Mouse (Mus musculus) forelimb bud, embryonic 11.5 days (tissue): ENCODE results near the gene Syngr3.
"Not testable (repeated sequence)": the region's sequence is repeated elsewhere in the genome, so short reads cannot be mapped to it uniquely, and the experiment has no call there.

Experiments used
- DNase-seq: peaks from one replicate; pipeline ENCODE4 v3.0.0-alpha.2; 2012; ENCODE audit warnings: low read depth, low spot score

Syngr3 gene

DNA sequence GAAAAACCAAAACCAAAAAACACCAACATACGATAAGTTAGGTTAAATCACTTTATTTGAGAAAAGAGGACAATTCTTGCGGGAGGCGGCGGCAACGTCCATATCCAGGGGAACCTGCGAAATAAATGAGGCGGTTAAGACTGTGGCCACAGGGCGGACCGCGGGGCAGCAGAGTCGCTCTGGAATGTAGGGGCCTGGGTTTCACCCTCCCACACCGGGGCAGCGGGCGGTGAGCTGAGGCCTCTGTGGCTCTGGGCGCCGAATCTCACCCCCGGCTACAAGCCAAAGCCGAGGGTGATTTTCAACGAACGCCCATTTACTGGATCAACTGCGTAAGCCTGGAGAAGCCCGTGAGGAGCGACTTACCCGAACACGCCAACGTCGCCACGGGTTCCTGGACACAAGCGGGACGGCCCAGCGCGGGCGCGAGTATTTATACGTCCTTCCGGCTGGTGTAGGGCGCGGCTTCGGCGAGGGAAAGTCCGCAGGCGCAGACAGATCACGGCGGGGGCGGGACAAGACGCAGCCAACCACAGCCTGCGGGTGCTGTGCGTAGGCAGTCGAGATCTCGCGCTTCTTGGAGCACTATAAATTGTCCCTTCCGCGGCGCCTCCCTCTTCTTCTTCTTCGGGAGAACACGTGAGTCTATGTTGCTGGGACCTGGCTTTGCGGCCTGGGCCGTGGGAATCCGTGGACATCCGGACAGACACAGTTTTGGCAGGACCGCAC is 29.9 kb upstream of the Syngr3 start:
- peak; percentile 98 for DNase-seq

- not testable (repeated sequence) for DNase-seq
These were observed 29.2 kb upstream of the Syngr3 start for GRCm38 (mm10) chr17:24718938-24719337.

- no peak for DNase-seq
These were observed 28.2 kb upstream of the Syngr3 start, which contains the start of the genes Rnf151 and Rps2 for GRCm38 (mm10) chr17:24717943-24718342. Gene Rnf151 (minus strand): TSS chr17:24718063. Gene Rps2 (plus strand): TSS chr17:24718116.

DNA sequence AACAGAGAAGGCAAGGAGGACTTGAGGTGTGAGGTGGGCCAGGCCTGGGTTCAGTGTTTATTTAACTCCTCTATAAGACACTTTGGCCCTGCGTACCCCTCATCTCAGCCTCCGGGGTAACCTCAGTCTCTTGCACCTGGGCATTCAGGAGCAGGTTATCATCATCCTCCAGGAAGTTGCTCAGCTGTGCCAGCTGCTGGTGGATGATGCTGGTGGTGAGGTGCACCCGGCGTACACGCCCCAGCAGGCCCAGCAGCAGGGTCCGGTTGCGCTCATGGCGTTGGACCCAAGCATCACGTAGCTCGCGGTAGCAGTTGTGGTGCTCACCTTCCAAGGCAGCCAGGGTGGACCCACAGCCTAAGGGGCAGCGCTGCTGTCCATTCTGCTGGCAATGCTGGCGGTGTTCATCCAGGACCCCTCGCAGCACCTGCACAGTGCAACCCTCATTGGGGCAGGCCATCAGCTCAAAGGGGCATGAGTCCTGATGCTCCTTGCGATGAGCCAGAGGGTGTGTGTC is 26.5 kb upstream of the Syngr3 start:
- DNase-seq, result no peak

GRCm38 (mm10) chr17:24715556-24715955 is 25.8 kb upstream of the Syngr3 start:
- no peak for DNase-seq

DNA sequence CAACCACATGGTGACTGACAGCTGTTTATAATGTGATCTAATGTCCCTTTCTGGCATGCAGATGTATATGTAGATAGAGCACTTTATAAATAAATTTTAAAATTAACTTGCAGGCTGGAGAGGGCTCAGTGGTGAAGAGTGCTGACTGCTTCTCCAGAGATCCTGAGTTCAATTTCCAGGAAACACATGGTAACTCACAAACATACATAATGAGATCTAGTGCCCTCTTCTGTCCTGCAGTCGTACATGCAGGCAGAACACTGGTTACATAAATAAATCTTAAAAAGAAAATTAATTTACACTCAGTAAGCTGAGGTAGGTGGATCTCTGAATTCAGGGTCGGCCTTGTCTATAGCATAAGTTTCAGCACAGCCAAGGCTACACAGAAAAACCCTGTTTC is 18.9 kb upstream of the Syngr3 start:
- no peak for DNase-seq

- no peak for DNase-seq
These were observed 18.2 kb upstream of the Syngr3 start for GRCm38 (mm10) chr17:24707801-24708425.

DNA sequence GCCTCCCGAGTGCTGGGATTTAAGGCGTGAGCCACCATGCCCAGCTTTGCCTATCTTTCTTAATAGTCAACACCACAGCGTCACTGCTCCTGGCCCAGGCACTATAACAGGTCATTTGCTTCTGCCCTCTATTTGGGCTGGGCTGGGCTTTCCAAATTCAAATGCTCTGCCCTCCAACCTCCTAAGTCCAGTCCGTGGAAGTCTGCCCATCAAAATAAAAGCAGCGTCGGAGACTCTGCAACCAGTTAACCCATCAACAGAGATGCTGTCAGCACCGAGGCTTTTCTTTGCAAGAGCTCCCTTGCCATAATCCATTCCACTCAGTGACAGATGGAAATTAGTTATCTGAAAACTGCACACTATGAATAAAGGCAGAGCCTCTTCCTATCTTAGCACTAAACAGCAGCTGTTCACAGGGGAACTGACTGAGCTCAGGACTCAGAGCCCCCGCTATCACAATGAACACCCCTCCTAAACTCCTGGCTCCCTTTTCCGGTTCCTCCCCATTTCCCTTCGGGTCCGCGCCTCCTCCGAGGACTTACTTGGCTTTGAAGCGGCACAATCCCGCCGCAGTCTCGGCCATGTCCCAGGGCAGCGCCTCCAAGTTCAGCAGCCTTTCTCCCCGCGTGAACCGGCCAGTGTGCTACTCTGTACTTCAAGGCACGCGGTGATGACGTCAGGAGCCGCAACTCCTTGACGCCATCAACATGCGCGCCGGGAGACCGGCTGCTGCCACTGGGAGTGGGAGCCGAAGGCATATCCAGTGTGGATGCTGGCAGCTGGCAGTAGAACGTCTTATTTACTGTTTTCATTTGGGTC is 17.4 kb upstream of the Syngr3 start, which contains the start of gene Tbl3:
Gene Tbl3 (minus strand): TSS at position 679 of the 819 bp plus-strand sequence.
- DNase-seq, result peak; percentile 93

DNA sequence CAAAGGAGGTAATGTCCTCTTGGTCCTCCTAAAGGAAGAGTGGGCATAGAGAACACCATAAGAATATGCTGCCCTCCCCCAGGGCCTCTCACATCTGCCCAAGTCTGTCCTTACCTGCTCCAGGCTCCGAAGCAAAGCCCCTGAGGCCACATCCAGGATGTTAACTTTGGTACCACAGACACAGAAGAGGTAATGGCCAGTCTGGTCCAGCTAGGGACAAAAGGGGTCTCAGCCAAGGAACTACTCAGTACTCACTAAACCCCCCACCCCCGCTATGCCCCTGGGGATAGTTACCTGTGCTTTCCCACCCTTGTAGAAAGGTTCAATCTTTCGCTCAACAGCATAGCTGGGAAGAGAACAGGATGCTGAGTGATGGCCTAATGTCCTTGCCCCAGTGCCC is 16.1 kb upstream of the Syngr3 start:
- no peak for DNase-seq

- DNase-seq, result no peak
These were observed 11.5 kb upstream of the Syngr3 start for GRCm38 (mm10) chr17:24701251-24701650.

DNA sequence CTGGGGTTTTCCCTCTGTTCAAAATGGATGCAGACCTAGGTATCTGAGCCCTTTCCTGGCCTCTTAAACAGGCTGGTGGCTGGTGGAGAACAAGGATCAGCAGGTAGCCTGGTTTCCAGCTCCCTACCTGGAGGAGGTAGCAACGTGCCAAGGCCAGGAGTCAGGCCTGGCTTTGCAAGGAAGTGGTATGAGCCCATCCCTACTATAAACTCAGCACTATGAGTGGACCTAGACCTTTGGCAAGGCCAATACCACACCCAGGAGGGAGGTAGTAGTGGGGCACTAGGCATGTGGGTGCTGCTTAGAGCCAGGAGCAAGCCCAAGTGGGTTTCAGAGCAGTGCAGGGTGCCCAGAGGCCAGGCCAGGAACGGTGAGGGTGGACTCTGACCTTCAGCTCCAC is 9.7 kb upstream of the Syngr3 start:
- no peak for DNase-seq

GRCm38 (mm10) chr17:24698715-24699114 is 9.0 kb upstream of the Syngr3 start:
- no peak for DNase-seq

DNA sequence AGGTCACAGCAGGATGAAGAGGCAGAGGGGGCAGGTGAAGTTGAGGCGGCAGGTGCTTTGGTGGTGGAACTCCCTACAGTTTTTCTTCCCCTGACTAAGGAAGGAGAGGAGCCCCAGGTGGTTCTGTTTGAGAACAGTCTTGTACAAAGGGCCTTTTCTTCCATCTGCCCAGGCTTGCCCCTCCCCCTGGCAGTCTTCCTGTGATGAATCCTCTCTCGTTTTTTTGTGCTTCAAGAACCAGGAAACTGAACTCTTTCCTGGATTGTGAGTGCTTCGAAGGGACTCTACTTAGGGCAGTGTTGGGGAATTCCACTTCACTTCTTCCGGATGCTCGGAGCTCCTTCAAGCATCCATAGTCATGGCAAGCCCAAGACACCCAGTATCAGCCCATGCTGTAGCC is 8.2 kb upstream of the Syngr3 start:
- no peak for DNase-seq

- peak; percentile 83 for DNase-seq
These were observed 6.4 kb upstream of the Syngr3 start, which contains the start of the genes Gfer and Noxo1 for GRCm38 (mm10) chr17:24696011-24696697. Gene Gfer (minus strand): TSS chr17:24696156. Gene Noxo1 (plus strand): TSS chr17:24696234.

GRCm38 (mm10) chr17:24695326-24696010 is 5.7 kb upstream of the Syngr3 start:
- DNase-seq, result no peak

DNA sequence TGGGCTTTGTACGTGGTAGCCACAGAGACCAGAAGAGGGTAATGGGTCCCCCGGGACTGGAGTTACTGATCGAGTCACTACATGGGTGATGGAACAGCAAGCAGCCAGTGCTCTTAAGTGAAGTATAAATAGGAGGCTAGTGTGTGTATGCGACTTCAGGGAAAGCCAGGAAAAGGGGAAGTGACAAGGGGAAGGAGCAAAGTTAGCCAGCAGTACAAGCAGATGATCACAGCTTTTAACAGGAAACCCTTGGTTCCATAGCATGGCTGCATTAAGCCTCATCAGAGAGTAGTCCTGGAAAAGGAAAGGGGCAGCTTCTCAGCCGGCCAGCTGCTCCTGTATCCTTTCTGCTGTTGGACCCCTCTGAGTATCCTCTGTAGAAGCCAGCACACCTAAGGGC is 2.6 kb upstream of the Syngr3 start:
- DNase-seq, result no peak

DNA sequence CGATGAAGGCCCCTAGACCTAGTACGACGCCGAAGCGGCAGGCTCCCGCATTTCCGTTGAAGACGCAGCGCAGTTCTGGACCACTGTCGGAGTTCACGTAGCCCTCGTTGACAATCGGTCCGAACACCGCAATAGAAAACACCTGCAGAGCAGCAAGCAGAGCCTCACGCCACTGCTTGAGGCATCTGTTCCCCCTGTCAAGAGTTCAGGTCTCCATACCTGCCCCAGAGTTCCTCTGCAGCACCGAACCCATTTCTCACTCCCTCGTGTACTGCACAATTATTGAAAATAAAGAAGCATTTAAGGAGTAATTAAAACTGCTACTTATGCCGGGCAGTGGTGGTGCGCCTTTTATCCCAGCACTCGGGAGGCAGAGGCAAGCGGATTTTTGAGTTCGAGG is 2.2 kb downstream of the Syngr3 start:
- DNase-seq, result no peak

- DNase-seq, result no peak
These were observed 2.6 kb downstream of the Syngr3 start for GRCm38 (mm10) chr17:24687146-24687595.

GRCm38 (mm10) chr17:24686514-24686913 is 3.2 kb downstream of the Syngr3 start:
- no peak for DNase-seq

GRCm38 (mm10) chr17:24677500-24678080 is 12.2 kb downstream of the Syngr3 start:
- DNase-seq, result no peak
